Mouse (Mus musculus): Measurements from ENCODE around the gene Sap18.

GRCm38 (mm10) chr14:57787406-57787805 is 10.6 kb upstream of the Sap18 start:
- no peak for TF ChIP-seq POLR2A (IDR thresholded peaks at IDR 0.05; ENCODE audit: low read depth, low read length)
- TF ChIP-seq CTCF (IDR thresholded peaks at IDR 0.05; ENCODE audit: extremely low read depth, insufficient read length, insufficient replicate concordance, low read depth, low read length): no peak

Data from small intestine, adult 2 months (tissue).